Mouse (Mus musculus) brain, embryonic 14.5 days (tissue): ENCODE data around the gene Mep1a. TPM values are rescaled to one million over a fixed set of nuclear protein-coding genes. Genes with fewer than 3 reads are reported as not detected.
"Not testable (repeated sequence)": the region's sequence is repeated elsewhere in the genome, so short reads cannot be mapped to it uniquely, and the experiment has no call there.

Source experiments
- DNase-seq: peaks from one replicate; pipeline ENCODE4 v3.0.0-alpha.2; 2011; ENCODE audit warnings: low read depth
- CTCF ChIP-seq: fragments of 200-500 bp; IDR thresholded peaks from 2 replicates; pipeline ENCODE4 v1.5.1; 2012; ENCODE audit warnings: inconsistent platforms, mild to moderate bottlenecking, moderate library complexity, borderline replicate concordance; ENCODE audit not compliant: insufficient read depth, insufficient read length; ENCODE audit errors: extremely low read depth
- POLR2A ChIP-seq: fragments of 200-500 bp; IDR thresholded peaks from 2 replicates; pipeline ENCODE4 v1.6.1; 2012; ENCODE audit warnings: mild to moderate bottlenecking, inconsistent platforms, borderline replicate concordance; ENCODE audit not compliant: poor library complexity, insufficient read depth, insufficient read length, severe bottlenecking; ENCODE audit errors: extremely low read depth
- polyA plus RNA-seq: library from polyadenylated mRNA; depleted of rRNA; stranded (reverse); fragments of >200 nt; gene quantifications from 2 replicates; pipeline ENCODE4 v1.2.3, GENCODE M21; 2012

Gene Mep1a
- polyA plus RNA-seq, 1 experiment = 0.07 TPM

DNA sequence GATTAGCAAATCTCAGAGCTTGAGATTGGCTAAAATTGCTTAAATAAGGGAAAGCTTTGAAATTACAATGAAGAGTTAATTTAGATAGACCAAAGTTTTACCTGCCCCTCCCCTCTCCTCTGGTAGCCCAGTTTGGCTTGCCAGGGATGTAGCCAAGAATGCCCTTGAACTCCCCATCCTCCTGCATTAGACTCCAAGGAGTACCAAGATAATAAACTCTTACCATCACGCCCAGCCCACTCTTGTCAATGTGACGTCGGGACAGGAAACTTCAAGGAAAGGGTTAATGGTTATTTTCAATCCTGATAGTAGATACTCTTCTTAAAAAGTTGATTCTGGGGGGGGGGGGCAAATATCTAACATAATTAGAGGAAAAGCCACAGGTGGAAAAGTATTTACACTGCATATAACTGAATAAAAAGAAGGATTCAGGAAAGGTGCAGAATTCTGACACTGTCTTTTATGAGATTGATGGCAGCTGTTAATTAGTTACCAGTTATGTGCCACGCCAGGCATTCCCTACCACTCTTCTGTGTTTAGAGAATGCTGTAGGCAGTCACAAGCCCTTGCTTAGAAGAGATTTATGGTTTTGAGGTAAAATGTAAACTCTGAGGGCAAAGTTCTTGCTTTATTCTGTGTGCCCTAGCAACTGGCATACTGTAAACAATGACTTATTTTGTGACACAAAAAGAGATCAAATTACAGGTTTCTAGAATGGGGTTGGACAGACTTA is 1.4 kb upstream of the Mep1a start:
- DNase-seq = no peak
- TF ChIP-seq POLR2A (no peak), CTCF (no peak)

DNA sequence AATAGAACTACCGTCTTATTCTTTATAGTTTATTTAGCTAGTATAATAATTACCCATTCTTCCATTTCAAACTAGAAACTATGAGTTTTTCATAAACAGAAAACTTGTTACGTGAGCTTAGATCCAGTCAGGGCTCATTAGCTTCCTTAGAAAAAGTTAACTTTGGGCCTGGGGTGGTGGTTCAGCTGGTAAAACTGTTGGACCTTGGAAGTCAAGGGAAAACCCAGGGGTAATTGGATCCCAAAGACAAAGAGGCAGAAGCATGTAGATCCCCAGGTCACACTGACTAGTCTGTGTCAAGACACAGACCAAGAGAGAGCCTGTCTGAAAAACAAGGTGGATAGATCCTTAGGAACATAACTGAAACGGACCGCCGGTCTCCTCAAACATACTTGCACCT is 981 bp downstream of the Mep1a start:
- DNase-seq = no peak
- TF ChIP-seq POLR2A (no peak), CTCF (no peak)

DNA sequence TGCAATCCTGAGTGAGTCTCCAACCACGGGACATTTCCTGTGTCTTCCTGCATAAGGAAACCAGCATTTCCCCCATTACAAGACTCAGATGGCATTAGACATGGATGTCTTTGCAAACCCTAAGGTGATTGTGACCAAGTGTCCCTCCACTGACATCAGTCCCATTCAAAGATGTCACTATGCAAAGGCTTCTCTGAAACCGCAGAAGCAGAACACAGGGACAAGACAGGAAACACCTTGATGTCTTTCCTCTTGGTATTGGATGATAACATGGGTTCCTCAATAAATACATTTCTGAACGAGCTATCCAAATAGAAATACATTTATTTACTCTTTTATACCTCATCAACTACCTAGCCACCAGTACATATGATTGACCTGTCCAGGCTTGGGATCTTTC is 1.4 kb downstream of the Mep1a start:
- no peak for TF ChIP-seq POLR2A
- TF ChIP-seq CTCF = no peak
- no peak for DNase-seq

DNA sequence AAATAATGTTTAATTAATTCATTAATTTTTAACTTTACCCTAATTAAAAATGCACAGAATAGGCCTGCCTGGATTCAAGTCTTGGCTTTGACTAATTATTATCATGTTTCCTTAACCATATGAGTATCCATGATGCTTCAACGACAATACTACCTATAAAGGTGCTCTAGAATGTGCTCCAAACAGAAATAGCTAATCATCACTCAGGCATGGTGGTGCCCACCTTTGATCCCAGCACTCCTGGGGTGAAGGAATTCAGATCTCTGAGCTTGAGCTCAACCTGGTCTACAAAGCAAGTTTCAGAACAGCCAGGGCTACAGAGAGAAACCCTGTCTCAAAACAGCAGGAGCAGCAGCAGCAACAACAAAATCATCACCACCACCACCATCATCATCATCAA is 2.1 kb downstream of the Mep1a start:
- TF ChIP-seq CTCF = no peak
- TF ChIP-seq POLR2A = no peak
- no peak for DNase-seq

DNA sequence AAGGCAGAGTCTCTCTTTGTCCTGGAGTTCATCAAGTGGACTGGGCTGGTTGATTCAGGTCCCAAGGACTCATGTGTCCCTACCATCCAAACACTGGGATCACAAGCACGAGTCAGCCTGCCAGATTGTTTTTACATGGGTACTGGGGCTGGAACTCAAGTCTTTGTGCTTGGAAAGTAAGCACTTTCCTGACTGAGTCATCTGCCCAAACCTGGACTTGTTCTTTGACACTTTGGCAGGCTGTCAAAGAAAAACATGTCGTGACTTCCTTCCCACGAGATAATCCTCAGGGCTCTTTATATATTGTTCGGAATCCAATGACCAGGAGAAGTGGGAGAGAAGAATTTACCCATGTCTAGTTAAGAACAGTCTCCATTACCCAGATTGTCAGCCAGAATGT is 5.1 kb downstream of the Mep1a start:
- DNase-seq = no peak
- TF ChIP-seq CTCF (no peak), POLR2A (no peak)

DNA sequence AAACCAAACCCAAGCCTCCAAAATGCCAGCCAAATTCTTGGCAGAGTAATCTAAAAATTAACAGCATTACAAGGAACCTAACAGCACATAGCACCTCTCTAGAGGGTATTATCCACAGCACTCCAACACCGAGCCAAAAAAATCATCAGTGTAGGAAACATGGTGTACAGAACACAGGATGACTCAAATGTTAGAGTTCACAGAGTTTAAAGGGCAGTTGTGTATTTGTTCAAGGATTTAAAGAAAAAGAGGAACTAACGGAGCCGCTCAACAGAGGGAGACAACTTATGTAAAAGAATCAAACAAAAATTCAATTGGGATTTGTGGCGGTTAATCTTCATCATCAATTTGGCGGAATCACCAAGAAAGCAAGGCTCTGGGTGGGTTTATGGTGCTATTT is 7.1 kb downstream of the Mep1a start:
- DNase-seq = no peak
- no peak for TF ChIP-seq POLR2A
- no peak for TF ChIP-seq CTCF

DNA sequence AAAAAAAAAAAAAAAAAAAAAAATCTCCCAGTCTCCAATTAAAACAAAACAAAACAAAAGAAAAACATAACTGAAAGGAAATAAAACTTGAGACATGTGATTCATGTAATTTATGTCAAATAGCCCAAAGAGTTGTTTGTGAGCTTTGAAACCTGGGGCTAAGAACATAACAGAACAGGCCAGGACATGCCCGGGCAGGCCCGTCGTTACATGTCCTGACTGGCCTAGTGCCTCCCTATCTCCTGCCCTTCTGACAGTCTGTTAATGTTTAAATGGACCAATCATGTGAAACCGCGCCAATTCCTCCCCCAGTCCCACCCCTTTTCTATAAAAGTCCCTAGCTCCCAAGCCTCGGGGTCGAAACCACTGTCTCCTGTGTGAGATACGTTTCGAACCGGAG is 12.2 kb downstream of the Mep1a start:
- not testable (repeated sequence) for DNase-seq

DNA sequence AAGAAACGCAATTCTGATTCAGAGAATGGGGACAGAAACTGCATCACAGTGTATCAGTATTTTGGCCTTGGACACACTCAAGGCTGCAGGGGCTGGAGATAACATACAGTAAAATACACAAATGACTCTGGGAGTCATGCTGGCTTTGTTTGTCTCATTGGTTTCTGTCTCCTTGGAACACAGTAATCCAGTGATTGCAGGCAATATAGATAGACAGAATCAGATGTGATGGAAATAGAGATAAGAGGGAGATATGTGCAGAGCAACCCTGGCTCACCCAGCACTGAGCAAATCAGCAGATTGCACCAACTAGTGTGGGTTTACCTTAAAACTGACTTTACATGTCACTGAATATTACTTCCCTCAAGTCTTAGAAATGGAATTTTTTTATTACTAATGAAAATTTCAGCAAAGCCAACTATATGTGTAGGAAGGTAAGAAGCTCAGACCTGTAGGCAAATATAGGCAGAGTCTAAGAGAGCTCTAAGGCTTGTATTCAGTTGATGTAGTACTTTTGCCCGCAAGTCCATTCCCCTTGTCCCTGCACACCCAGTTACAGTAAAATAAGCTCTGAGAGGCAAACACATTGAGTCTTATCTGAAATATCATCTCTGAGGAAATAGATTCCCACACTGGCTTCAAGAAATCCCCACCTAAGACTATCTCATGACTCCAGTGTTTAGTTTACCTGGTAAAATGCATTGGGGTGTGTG is 14.0 kb downstream of the Mep1a start:
- no peak for TF ChIP-seq CTCF
- TF ChIP-seq POLR2A = no peak
- DNase-seq = no peak

DNA sequence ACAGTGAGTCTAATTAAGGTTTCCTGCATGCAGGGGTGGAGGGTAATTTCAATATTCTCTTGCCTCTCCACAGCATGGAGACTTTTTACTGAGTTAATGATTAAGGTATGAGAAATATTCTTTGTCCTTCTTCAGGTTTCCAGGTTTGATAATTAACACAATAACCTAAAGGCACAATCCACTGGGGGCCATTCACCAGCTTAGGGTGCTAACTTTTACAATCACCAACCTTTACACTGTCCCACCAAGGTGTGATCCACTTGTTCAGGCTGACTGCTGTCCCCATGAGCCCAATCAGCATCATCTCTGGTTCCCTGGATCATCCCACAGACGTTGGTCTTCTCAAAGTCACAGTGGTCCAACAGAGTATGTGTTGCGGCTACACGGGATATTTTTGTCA is 16.6 kb downstream of the Mep1a start:
- TF ChIP-seq POLR2A (no peak), CTCF (no peak)
- no peak for DNase-seq

DNA sequence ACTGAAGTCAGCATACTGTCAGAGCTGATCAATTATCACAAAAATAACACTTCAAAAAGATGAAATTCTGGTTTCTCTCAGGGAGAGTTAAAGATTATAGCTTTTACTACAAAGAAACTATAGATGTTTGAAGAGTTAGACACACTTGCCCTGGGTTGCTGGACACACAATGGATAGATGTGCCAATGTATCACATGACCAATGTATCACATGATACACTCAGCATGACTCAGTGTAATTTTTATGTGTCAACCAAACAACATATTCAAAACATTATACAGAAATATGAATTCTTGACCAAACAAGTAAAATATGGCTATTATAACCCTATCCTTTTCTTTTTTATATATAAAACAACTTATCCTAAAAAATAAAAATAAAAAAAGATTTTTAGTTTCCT is 25.0 kb downstream of the Mep1a start:
- TF ChIP-seq CTCF (no peak), POLR2A (no peak)

DNA sequence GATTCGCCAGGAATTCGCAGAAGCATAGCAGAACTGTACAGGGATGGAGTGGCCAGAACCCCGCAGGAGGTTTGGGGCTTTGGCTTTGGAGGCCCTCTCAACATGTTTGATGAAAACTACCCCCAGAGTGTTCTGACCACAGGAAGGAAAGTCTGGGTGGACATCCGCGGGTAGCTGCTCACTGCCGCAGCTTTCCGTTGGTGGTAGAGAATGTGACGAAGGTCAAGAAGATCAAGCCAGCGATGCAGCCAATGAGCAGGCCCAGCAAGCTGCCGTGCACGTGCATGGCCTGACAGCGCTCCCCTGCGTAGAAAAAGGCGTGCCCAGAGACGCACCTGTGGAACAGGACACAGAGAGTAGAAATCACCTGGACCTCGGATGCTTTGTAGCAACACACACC is 27.8 kb downstream of the Mep1a start:
- TF ChIP-seq POLR2A = no peak
- no peak for TF ChIP-seq CTCF

More for the DNA sequence above, 25.0 kb downstream of the Mep1a start:
- no peak for DNase-seq

DNA sequence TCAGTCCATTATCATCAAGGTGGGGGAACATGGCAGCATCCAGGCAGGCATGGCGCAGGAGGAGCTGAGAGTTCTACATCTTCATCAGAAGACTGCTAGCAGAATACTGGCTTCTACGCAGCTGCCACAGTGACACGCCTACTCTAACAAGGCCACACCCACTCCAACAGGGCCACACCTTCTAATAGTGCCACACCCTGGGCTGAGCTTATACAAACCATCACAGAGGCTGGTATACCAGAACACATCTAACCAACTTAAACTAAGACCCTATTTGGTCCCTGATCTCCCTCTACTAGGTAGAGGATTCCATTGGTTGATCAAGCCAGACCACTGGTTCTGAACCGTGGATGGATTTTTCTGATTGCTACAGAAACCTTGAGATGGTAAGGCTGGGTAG is 30.1 kb downstream of the Mep1a start:
- DNase-seq = no peak
- TF ChIP-seq POLR2A (no peak), CTCF (no peak)

More for the DNA sequence above, 27.8 kb downstream of the Mep1a start:
- DNase-seq = no peak
